Mouse (Mus musculus) thymus, postnatal 14 days (tissue): Measurements from ENCODE around the gene Grap2.
"Not testable (repeated sequence)": the region's sequence is repeated elsewhere in the genome, so short reads cannot be mapped to it uniquely, and the experiment has no call there.

Source experiments
- DNase-seq: peaks from one replicate; pipeline ENCODE4 v3.0.0; 2021

Gene Grap2

DNA sequence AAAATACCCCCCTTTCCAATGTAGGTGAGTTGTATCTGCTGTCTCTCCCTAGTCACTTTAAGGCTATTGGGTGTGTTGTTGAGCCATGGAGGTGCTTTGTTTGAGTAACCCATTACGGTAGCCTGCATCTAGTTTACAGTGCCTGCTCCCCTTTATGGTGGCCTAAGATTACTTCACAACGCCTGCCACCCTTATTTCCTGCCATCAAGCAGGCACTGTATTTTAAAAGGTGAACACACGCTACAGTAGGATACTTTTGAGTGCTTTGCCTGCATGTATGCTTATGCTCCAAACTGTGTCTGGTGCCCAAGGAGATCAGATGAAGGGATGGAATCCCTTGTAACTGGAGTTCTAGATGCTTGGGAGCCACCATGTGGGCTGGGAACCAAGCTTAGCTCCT is 5.3 kb upstream of the Grap2 start:
- DNase-seq = peak; percentile 45

DNA sequence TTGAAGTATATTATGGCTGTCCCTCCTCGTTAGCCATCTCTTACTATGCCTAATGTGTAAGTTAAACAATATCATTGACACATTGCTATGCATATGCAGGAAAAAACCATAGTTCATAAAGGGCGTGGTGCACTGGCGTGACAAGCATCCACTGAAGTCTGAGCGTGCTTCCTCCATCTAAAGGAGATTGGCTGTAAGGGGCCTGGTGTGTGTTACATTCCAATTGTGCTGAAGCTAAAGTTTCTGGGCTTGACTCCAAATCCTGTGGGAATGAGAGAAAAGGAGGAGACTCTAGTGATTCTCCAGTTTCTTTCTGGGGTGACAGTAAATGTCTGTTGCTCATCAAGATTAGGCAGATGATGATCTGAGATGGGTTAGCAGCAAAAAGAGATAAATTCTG is 4.7 kb upstream of the Grap2 start:
- DNase-seq = no peak

DNA sequence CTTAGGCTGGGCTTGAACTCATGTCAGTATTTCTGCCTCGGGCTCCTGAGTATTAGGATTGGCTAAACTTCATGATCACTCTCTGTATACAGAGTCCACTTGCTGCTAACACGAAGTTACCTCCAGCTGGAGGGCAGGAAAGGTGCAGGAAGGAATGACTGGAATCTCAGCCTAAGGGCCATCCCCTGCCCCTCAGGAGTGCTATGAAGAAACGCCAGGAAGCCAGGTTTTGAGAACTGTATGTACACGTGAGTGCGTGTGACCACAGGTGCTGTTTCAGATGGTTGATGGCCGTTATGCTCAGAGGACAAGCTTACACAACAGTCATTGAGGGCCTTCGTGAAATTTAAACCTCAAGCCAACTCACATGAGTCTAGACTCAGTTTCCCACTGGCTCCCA is 3.2 kb upstream of the Grap2 start:
- DNase-seq = no peak

GRCm38 (mm10) chr15:80570226-80570625 is 2.2 kb upstream of the Grap2 start:
- DNase-seq = no peak

DNA sequence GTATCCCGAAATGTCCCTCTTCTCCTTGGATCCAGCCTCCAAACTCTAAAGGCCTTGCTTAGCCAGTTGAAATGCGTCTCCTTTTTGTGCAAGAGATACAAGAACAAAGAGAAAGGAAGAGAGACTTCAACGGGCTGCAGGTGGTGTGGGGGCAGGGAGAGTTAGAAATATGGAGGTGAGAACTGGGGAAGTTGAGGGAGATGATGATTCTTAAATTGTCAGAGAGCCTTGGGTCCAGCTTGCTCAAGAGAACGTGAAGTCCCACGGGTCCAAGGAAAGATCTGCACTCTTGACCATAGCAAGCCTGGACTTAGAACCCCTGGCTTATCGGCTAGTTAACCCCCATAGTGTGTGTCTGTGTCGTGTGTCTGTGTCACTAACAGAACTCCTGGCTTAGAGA is 783 bp upstream of the Grap2 start:
- DNase-seq = peak; percentile 86

DNA sequence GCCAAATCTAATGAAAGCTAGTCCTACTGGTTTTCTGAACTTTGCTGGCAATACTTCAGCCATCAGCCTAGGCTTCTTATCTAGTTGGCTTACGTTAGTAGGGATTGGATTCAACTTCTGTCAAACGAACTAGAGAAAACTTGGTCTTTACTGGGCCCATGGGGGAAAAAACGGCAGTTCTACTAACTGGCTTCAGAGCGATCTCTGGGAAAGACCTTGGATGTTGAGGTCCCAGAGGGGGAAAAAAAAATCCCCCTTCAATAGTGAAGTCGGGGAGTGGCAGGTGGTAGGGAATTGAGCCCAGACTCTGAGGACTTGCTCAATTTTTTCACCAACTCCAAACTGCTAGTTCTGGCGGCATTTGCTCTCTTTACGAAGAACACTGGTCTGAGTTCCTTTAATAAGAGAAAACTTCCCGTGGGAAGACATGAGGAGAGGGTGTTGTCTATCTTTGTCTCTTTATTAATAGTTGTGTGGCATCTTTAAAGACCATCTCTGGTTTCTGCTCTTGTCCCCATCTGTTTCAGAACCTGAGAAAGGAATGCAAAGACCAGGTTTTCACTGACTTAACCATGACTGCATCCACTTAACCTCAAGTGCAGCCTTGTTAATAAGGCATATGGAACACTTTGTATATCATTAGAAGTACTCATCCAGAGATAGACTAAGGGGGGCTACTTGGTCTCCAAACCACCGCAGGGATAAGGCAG is 572 bp downstream of the Grap2 start:
- no peak for DNase-seq

DNA sequence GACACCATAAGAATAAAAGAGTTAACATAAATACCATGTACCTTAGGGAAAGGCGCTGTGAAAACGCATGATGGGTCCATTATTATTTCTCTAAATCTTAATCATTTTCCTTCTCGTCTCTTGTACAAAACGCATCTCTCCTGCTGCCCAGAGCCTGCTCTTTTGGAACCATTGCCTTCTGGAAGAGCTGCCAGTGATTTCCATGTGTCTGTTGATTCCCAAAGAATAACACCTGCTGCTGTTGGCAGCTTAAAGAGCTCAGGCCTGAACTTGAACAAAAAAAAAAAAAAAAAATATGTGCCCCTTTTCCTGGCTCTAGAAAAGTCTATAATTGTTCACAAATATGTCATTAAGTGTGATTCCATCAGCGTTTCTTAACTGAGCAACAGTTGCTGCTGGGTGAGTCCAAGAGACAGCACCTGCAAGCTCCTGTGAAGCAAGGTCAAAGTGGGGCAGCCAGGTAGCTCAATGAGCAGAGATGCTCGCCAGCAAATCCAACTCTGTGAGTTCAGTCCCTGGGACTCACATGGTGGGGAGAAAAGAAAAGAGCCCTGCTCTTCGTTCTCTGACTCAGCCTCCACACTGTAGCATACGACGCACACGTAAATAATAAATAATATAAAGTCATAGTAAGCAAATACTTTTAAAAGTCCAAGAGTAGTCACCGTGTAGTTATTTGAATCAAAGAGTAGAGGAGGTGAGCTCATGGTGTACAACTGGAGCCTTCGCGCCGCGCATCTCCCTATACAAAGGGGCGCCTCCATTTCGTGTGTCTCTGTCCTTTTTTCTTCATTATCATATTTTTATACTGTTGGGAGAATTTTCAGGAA is 2.0 kb downstream of the Grap2 start:
- DNase-seq = peak; percentile 46

GRCm38 (mm10) chr15:80575817-80576370 is 3.5 kb downstream of the Grap2 start:
- DNase-seq = no peak

- no peak for DNase-seq
These were observed 4.1 kb downstream of the Grap2 start for GRCm38 (mm10) chr15:80576415-80576994.

- DNase-seq = no peak
These were observed 5.0 kb downstream of the Grap2 start for GRCm38 (mm10) chr15:80577166-80577960.

DNA sequence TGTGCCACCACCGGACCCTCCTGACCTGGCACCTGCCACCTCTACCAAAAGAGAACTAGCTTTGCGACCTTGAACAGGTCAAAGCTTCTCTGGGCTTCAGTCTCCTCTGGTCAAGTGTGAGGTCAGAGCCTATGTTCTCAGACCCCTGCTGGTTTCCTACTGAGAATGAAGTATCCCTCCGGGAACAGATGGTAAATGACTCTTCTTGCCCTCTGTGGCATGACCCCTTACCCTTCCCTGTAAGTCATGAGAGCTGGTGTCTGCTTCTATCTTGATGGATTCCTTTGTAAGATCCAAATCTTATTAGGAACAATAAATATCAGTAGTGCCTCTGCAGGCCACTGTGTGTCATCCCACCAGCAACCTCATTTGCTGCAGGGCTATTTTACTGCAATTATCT is 6.7 kb downstream of the Grap2 start:
- DNase-seq = no peak

DNA sequence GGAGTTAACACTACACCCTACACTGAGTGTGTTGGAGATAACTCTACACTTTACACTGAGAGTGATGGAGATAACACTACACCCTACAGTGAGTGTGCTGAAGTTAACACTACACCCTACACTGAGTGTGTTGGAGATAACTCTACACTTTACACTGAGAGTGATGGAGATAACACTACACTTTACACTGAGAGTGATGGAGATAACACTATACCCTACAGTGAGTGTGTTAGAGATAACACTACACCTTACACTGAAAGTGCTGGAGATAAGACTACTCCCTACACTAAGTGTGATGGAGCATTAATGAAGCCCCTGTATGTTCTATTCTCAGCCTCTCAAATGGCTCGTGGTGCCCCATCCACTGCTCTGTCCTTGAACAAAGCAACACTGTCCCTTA is 8.2 kb downstream of the Grap2 start:
- DNase-seq = not testable (repeated sequence)

DNA sequence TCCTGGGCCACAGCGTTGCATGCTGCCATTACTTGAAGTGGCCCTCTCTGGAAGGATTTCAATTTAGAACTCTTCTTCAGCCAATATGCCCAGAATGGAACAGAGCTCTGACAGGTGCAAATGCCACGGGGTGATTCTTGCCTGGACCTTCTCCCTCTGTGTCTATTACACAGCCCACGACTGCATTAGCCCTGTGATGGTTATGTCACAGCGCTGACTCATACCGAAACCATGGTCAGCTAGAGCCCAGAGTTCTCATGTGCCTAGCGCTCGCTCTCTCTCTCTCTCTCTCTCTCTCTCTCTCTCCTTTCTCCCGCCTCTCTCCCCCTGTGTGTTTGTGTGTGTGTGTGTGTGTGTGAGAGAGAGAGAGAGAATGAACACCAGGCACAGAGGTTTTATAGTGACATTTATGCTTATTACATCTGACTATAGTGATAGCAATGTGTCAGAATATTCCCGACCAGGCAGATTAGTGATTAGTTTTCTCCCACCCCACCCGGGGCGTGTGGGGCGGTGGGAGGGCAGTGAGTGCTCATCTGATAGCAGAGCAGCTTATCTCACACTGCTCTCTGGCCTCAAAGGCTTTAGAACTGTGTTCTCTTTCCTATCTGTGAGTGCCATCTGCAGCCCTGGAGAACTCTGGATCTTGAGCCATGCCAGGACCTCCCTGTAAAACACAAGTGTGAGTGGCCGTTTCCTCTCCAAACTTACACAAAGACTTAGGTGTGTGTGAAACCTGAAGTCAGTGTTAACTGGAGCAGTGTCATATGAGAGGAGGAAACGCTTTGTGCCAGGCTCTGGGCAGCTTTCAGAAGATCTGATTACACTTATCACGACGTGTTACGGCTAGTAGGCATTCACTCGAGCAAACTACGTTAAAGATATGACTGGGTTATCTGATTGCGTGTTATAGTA is 10.4 kb downstream of the Grap2 start:
- DNase-seq = no peak

GRCm38 (mm10) chr15:80586296-80586695 is 13.9 kb downstream of the Grap2 start:
- no peak for DNase-seq

DNA sequence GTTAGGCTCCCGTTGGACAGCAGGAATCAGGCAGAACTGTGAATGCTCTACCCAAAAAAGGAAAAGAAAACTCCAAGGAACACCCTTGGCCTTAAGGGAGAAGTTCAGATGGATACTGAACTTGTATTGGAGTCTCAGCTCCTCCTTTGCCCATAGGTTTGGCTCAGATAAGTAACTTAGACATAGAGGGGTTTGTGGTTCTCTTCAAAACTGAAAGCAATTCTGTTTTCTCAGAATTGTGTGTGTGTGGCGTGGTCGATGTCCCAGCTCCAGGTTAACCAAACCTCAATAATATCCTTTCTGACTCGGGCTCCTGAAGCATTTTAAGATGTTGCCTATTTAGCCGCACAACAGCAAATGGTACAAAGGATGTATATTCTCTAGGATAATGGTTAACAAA is 18.2 kb downstream of the Grap2 start:
- no peak for DNase-seq

- no peak for DNase-seq
These were observed 20.3 kb downstream of the Grap2 start for GRCm38 (mm10) chr15:80592737-80593136.

DNA sequence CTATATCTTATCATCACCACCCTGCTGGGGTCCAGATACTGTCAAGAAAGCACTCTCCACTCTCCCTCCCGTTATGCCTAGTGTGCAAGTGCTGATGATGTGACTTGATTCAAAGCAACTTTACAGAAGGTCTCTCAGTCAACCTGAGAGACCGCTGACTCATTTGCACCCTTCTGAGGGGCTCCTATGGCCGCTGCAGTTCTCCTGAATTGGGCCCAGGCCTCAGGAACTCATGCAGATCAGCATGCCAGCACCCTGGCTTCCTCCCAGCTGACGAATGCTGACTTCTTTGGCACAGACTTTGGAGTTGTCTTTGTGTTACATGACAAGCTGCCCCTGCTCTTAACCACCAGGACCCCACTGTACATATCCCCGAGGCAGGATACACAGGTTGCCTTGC is 21.5 kb downstream of the Grap2 start:
- no peak for DNase-seq

- DNase-seq = no peak
These were observed 26.4 kb downstream of the Grap2 start for GRCm38 (mm10) chr15:80598750-80599149.

- no peak for DNase-seq
These were observed 26.9 kb downstream of the Grap2 start for GRCm38 (mm10) chr15:80599213-80599750.

DNA sequence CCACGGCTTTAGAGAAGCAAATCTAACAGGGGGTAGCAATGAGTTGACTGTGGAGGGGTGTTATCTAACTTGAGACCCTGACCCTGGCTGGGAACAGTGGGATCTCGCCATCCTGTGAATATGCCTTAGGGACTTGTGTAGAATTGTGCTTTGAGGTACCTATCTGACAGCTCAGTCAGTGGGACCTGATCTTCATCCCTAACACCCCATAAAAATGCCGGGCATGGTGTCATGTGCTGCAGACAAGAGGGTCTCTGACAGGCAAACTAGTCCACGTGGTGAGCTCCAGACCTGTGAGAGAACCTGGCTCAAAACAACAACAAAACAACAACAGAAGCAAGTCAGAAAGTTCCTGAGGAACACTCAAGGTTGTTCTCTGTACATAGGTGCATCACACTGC is 27.4 kb downstream of the Grap2 start:
- no peak for DNase-seq

DNA sequence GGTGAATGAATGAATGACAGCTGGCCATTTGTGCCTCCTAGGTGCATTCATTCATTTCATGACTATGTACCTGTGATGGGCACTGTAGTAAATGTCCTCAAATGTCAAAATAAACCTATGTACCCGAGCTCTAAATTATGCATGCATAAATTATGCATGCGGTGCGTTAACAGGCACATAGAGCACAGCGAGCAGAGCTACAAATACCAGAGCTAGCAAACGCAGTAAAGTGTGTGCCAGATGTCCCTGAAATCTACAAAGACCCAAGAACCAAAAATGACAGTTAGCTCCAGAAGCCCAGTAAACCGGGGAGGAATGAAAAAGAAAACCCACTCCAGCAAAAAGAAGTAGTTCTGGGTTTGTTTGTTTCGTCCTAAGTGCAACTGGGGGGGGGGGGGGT is 29.1 kb downstream of the Grap2 start:
- no peak for DNase-seq

- peak; percentile 62 for DNase-seq
These were observed 30.1 kb downstream of the Grap2 start for GRCm38 (mm10) chr15:80602487-80602886.
